Mouse (Mus musculus): ENCODE measurements around the gene Fam219b. TPM values are rescaled to one million over a fixed set of nuclear protein-coding genes. Genes with fewer than 3 reads are reported as not detected.

The Fam219b gene
- polyA plus RNA-seq, 1 experiment from 2014 or later, result 4.6 TPM

GRCm38 (mm10) chr9:57547869-57548268, 10.5 kb downstream of the Fam219b start:
- Histone ChIP-seq H3K9ac (replicated peaks) (no peak overlapping the region), H3K9me3 (ENCODE audit: low read length) (no peaks in the 10 kb centered on the region), H3K4me2 (ENCODE audit: low read depth, low read length) (no peak overlapping the region), H3K36me3 (replicated peaks; ENCODE audit: insufficient read depth, low read length) (peaks cover 28% of the 10 kb centered on the region), H3K27ac (ENCODE audit: low read depth) (no peak overlapping the region), H3K4me1 (ENCODE audit: insufficient read depth) (peaks cover 12% of the 10 kb centered on the region), H3K27me3 (ENCODE audit: insufficient read depth, low read length) (no peaks in the 10 kb centered on the region), H3K4me3 (ENCODE audit: low read depth, low read length) (no peak overlapping the region)
- WGBS (ENCODE audit: insufficient replicate concordance), result 80% methylated on average over 11 of the region's 11 CpGs
- TF ChIP-seq CTCF (IDR thresholded peaks at IDR 0.05; ENCODE audit: low read depth) (no peak), EP300 (IDR thresholded peaks at IDR 0.05; ENCODE audit: low read depth) (no peak)
- DNase-seq (no peak), ATAC-seq (no peak)

- H3K4me2 ChIP-seq (ENCODE audit: low read depth, low read length), result no peak overlapping the region
- H3K9ac ChIP-seq (replicated peaks), result no peak overlapping the region
- H3K9me3 ChIP-seq (ENCODE audit: low read length), result no peaks in the 10 kb centered on the region
- no peak overlapping the region for H3K4me3 ChIP-seq (ENCODE audit: low read depth, low read length)
- peaks cover 12% of the 10 kb centered on the region for H3K4me1 ChIP-seq (ENCODE audit: insufficient read depth)
- ATAC-seq, result no peak
- H3K36me3 ChIP-seq (replicated peaks; ENCODE audit: insufficient read depth, low read length), result peaks cover 21% of the 10 kb centered on the region
- TF ChIP-seq EP300 (IDR thresholded peaks at IDR 0.05; ENCODE audit: low read depth), result no peak
- TF ChIP-seq CTCF (IDR thresholded peaks at IDR 0.05; ENCODE audit: low read depth), result no peak
- no peaks in the 10 kb centered on the region for H3K27me3 ChIP-seq (ENCODE audit: insufficient read depth, low read length)
- 86% methylated on average over 4 of the region's 4 CpGs for WGBS (ENCODE audit: insufficient replicate concordance)
- DNase-seq, result no peak
- no peak overlapping the region for H3K27ac ChIP-seq (ENCODE audit: low read depth)
Observed at GRCm38 (mm10) chr9:57549186-57549585, 11.9 kb downstream of the Fam219b start.

- H3K4me2 ChIP-seq (ENCODE audit: low read depth, low read length), result no peak overlapping the region
- 72% methylated on average over 11 of the region's 11 CpGs for WGBS (ENCODE audit: insufficient replicate concordance)
Observed at GRCm38 (mm10) chr9:57550126-57550862, 13.0 kb downstream of the Fam219b start.

GRCm38 (mm10) chr9:57552139-57552887, 15.0 kb downstream of the Fam219b start, which contains the start of gene Mpi:
TSS of gene Mpi (minus strand) at chr9:57552763.
- H3K4me2 ChIP-seq (ENCODE audit: low read depth, low read length), result peak within 1 kb of the TSS; percentile 79
- peaks cover 6% of the 10 kb centered on the region; the same call in 1 of the 2 replicates for H3K36me3 ChIP-seq (replicated peaks; ENCODE audit: insufficient read depth, low read length)
- peak within 1 kb of the TSS; percentile 65 for H3K9ac ChIP-seq (replicated peaks)
- no peaks in the 10 kb centered on the region for H3K9me3 ChIP-seq (ENCODE audit: low read length)
- ATAC-seq, result peak; percentile 55; the same call in 1 of the 2 replicates
- no peak within 1 kb of the TSS for H3K27ac ChIP-seq (ENCODE audit: low read depth)
- H3K4me3 ChIP-seq (ENCODE audit: low read depth, low read length), result peak within 1 kb of the TSS; percentile 65
- DNase-seq, result peak; percentile 71
- TF ChIP-seq EP300 (IDR thresholded peaks at IDR 0.05; ENCODE audit: low read depth), result no peak
- TF ChIP-seq CTCF (IDR thresholded peaks at IDR 0.05; ENCODE audit: low read depth), result no peak
- peaks cover 10% of the 10 kb centered on the region for H3K4me1 ChIP-seq (ENCODE audit: insufficient read depth)
- H3K27me3 ChIP-seq (ENCODE audit: insufficient read depth, low read length), result no peaks in the 10 kb centered on the region
- WGBS (ENCODE audit: insufficient replicate concordance), result 1% methylated on average over 28 of the region's 28 CpGs

More at GRCm38 (mm10) chr9:57550126-57550862, 13.0 kb downstream of the Fam219b start:
- Histone ChIP-seq H3K4me3 (ENCODE audit: low read depth, low read length) (no peak overlapping the region), H3K27ac (ENCODE audit: low read depth) (no peak overlapping the region), H3K36me3 (replicated peaks; ENCODE audit: insufficient read depth, low read length) (peaks cover 11% of the 10 kb centered on the region; the same call in 1 of the 2 replicates), H3K9me3 (ENCODE audit: low read length) (no peaks in the 10 kb centered on the region), H3K4me1 (ENCODE audit: insufficient read depth) (peaks cover 12% of the 10 kb centered on the region), H3K9ac (replicated peaks) (no peak overlapping the region), H3K27me3 (ENCODE audit: insufficient read depth, low read length) (no peaks in the 10 kb centered on the region)
- no peak for ATAC-seq
- no peak for DNase-seq
- TF ChIP-seq CTCF (IDR thresholded peaks at IDR 0.05; ENCODE audit: low read depth), result no peak
- TF ChIP-seq EP300 (IDR thresholded peaks at IDR 0.05; ENCODE audit: low read depth), result no peak

- Histone ChIP-seq H3K4me1 (ENCODE audit: insufficient read depth) (peaks cover 4% of the 10 kb centered on the region), H3K36me3 (replicated peaks; ENCODE audit: insufficient read depth, low read length) (peaks cover 3% of the 10 kb centered on the region; the same call in 1 of the 2 replicates), H3K27ac (ENCODE audit: low read depth) (no peak overlapping the region), H3K9me3 (ENCODE audit: low read length) (no peaks in the 10 kb centered on the region), H3K9ac (replicated peaks) (no peak overlapping the region), H3K4me3 (ENCODE audit: low read depth, low read length) (no peak overlapping the region), H3K4me2 (ENCODE audit: low read depth, low read length) (no peak overlapping the region; the same call in 1 of the 2 replicates), H3K27me3 (ENCODE audit: insufficient read depth, low read length) (no peaks in the 10 kb centered on the region)
- DNase-seq (no peak), ATAC-seq (no peak)
- 79% methylated on average over 11 of the region's 11 CpGs for WGBS (ENCODE audit: insufficient replicate concordance)
- TF ChIP-seq CTCF (IDR thresholded peaks at IDR 0.05; ENCODE audit: low read depth), result no peak
- TF ChIP-seq EP300 (IDR thresholded peaks at IDR 0.05; ENCODE audit: low read depth), result no peak
Observed at GRCm38 (mm10) chr9:57553119-57553518, 15.8 kb downstream of the Fam219b start.

- no peak overlapping the region for H3K27ac ChIP-seq (ENCODE audit: low read depth)
- ATAC-seq, result no peak
- 82% methylated on average over 3 of the region's 3 CpGs for WGBS (ENCODE audit: insufficient replicate concordance)
Observed at GRCm38 (mm10) chr9:57554753-57555152, 17.4 kb downstream of the Fam219b start.

More at GRCm38 (mm10) chr9:57554753-57555152, 17.4 kb downstream of the Fam219b start:
- DNase-seq, result no peak
- no peaks in the 10 kb centered on the region; the same call in 1 of the 2 replicates for H3K36me3 ChIP-seq (replicated peaks; ENCODE audit: insufficient read depth, low read length)
- H3K4me3 ChIP-seq (ENCODE audit: low read depth, low read length), result no peak overlapping the region
- H3K4me1 ChIP-seq (ENCODE audit: insufficient read depth), result peaks cover 4% of the 10 kb centered on the region
- no peak overlapping the region for H3K4me2 ChIP-seq (ENCODE audit: low read depth, low read length)
- H3K9me3 ChIP-seq (ENCODE audit: low read length), result no peaks in the 10 kb centered on the region
- H3K27me3 ChIP-seq (ENCODE audit: insufficient read depth, low read length), result no peaks in the 10 kb centered on the region
- H3K9ac ChIP-seq (replicated peaks), result no peak overlapping the region
- TF ChIP-seq CTCF (IDR thresholded peaks at IDR 0.05; ENCODE audit: low read depth) (no peak), EP300 (IDR thresholded peaks at IDR 0.05; ENCODE audit: low read depth) (no peak)

All from liver, postnatal 0 days (tissue).